Mouse (Mus musculus): Measurements from ENCODE around the gene Chrm5.

DNA sequence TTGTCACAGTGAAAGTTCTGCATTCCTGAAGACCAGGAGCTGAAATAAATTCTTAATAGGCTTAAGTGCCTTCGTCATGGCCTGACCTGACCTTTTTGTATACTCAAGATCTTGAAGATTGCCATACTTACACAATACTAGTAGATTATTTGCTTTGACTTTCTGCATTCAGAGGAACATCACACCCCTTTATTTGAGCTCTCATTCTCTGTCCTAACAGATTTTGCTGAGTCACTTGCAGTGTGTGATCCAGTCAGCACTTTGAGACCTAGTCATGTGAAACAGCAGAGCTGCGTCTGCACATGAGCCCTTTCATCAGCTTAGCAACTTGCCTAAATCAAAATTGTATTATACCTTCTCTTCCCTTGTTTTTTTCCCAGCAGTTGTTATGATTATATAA is 47.2 kb downstream of the Chrm5 start:
- no peak for TF ChIP-seq CTCF (IDR thresholded peaks at IDR 0.05; ENCODE audit: low read depth, low read length)
- no peak for TF ChIP-seq TAL1 (conservative IDR thresholded peaks at IDR 0.05; ENCODE audit: low read depth, low read length)
- no peak for TF ChIP-seq GATA1 (IDR thresholded peaks at IDR 0.05; ENCODE audit: borderline replicate concordance, low read length)

Data from G1E (cell line).